Mouse (Mus musculus): ENCODE data around the gene Elmod3.

DNA sequence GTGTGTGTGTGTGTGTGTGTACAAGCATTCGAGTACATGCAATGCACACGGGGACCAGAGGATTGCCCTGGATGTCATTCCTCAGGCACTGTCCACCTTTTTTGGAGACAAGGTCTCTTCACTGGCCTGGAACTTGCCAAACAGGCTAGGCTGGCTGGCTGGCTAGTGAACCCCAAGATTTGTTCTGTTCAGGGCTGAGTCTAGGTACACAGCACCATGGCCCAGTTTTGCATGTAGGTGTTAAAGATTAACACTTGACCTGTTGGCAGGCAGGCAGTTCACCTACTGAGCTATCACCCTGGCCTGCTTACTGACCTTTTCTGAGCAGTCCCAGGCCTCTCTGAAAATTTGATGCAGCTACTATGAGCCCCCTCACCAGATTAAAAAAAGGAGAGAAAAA is 32.2 kb upstream of the Elmod3 start:
- TF ChIP-seq EP300 (IDR thresholded peaks at IDR 0.05; ENCODE audit: low read depth) (no peak), CTCF (IDR thresholded peaks at IDR 0.05; ENCODE audit: low read depth) (no peak)

Measured in liver, postnatal 0 days (tissue).